Mouse (Mus musculus) C2C12 (cell line): ENCODE results near the gene Fbrs. TPM values are rescaled to one million over a fixed set of nuclear protein-coding genes. Genes with fewer than 3 reads are reported as not detected.

Source experiments
- H3K27me3 ChIP-seq: one replicate; pipeline ENCODE4 v1.6.1; 2011; ENCODE audit not compliant: control insufficient read depth, insufficient read depth, insufficient read length
- H3K36me3 ChIP-seq: one replicate; pipeline ENCODE4 v1.6.1; 2011; ENCODE audit not compliant: control insufficient read depth, insufficient read depth
- H3K4me3 ChIP-seq: one replicate; pipeline ENCODE4 v1.5.1; 2011; ENCODE audit warnings: mild to moderate bottlenecking, control low read depth; ENCODE audit not compliant: poor library complexity, insufficient read depth, severe bottlenecking
- H3K79me2 ChIP-seq: one replicate; pipeline ENCODE4 v1.6.1; 2011; ENCODE audit not compliant: control insufficient read depth, insufficient read depth
- H3K79me3 ChIP-seq: one replicate; pipeline ENCODE4 v1.6.1; 2011; ENCODE audit warnings: low read depth, control low read depth
- H3ac ChIP-seq: one replicate; pipeline ENCODE3; 2011; ENCODE audit warnings: low read depth; ENCODE audit not compliant: control insufficient read depth, insufficient read length
- CEBPB ChIP-seq: IDR thresholded peaks from one replicate; pipeline ENCODE4 v1.6.1; 2011; ENCODE audit warnings: low read depth, mild to moderate bottlenecking, control low read depth, moderate library complexity
- CTCF ChIP-seq: IDR thresholded peaks from one replicate; pipeline ENCODE4 v1.5.1; 2011; ENCODE audit not compliant: control insufficient read depth, insufficient read depth, insufficient read length
- FOSL1 ChIP-seq: IDR thresholded peaks from one replicate; pipeline ENCODE4 v1.8.0; 2011; ENCODE audit warnings: mild to moderate bottlenecking, low read length; ENCODE audit not compliant: poor library complexity, insufficient read depth, severe bottlenecking
- MAX ChIP-seq: IDR thresholded peaks from one replicate; pipeline ENCODE4 v1.6.1; 2011; ENCODE audit warnings: mild to moderate bottlenecking, control low read depth
- MYOD1 ChIP-seq: IDR thresholded peaks from one replicate; pipeline ENCODE4 v1.6.1; 2011; ENCODE audit warnings: low read depth; ENCODE audit not compliant: control insufficient read depth, insufficient read length
- MYOG ChIP-seq: IDR thresholded peaks from one replicate; pipeline ENCODE4 v1.6.1; 2011; ENCODE audit not compliant: control insufficient read depth, insufficient read length; ENCODE audit errors: extremely low read depth
- USF1 ChIP-seq: IDR thresholded peaks from one replicate; pipeline ENCODE4 v1.6.1; 2011; ENCODE audit warnings: low read depth, mild to moderate bottlenecking, control low read depth, moderate library complexity
- long read RNA-seq, 2 experiments: library from polyadenylated mRNA; unstranded; transcript quantifications; one replicate each; pipeline ENCODE4 v2.0.0; 2019 to 2020
- polyA plus RNA-seq: library from polyadenylated mRNA; unstranded; fragments of >200 nt; fragmentation: generic; extraction: Trizol; gene quantifications from one replicate; pipeline ENCODE4 v1.2.1, GENCODE M21; 2012; ENCODE audit warnings: missing spikeins

The Fbrs gene
- 20.9 TPM for polyA plus RNA-seq
- long read RNA-seq, experiment 1, partial matches to known transcripts = 1 of 2 reads
- long read RNA-seq, experiment 1, other reads (novel, unspliced or antisense) = 1 of 2 reads
- long read RNA-seq, experiment 2, partial matches to known transcripts = 1 of 1 reads
- long read RNA-seq, experiment 2, other reads (novel, unspliced or antisense) = 0 of 1 reads

DNA sequence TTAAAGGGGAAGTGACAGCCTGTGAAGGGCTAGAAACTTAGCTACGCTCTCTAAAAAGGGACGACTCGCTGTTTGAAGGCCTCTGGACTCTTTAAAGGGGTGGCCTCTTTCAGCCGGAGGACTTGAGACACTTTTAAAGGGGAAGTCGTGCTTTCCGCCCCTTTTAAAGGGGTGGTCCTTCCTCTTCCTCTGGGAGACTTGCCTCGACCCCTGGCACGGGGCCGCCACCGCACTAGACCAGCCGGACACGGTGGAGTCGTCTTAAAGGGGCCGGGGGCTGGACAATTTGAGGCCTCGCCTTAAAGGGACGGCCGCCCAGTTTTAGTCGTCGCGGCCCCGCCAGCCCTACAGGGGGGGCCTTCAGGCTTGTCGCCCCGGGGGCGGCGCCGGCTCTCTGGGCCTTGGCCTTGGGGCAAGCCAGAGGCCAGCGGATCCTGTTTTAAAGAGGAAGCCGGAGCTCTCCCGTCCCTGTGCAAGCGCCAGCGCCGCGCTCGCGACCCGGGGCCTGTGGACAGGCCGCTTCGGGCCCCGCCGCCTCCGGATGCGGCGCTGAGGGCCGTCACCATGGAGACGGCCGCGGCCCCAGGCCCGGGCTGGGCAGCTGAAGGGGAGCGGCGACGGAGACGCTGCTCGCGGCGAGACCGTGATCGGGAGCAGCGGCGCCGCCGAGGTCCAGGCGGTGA lies at the start of gene Fbrs:
Fbrs (plus strand) TSS at position 565 of the 683 bp plus-strand sequence.
- peaks cover 32% of the 10 kb centered on the region for H3K79me3 ChIP-seq
- H3K4me3 ChIP-seq = peak within 1 kb of the TSS; percentile 66
- H3K79me2 ChIP-seq = peaks cover 54% of the 10 kb centered on the region
- H3ac ChIP-seq = peak within 1 kb of the TSS; percentile 66
- no peaks in the 10 kb centered on the region for H3K27me3 ChIP-seq
- peaks cover 59% of the 10 kb centered on the region for H3K36me3 ChIP-seq
- TF ChIP-seq MYOD1 (no peak), CEBPB (no peak)

DNA sequence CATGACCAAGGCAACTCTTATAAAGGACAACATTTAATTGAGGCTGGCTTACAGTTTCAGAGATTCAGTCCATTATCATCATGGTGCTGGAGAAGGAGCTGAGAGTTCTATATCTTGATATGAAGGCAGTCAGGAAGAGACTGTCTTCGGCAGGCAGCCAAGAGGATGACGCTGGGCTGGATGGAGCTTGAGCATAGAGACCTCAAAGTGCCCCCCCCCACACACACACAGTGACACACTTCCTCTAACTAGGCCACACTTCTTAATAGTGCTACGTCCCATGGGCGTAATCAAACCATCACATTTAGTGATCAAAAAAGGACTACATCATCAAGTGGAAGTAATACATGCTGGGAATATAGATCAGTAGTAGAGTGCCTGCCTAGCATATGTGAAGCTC lies 43.8 kb upstream of the Fbrs start:
- Histone ChIP-seq H3K27me3 (no peaks in the 10 kb centered on the region), H3K79me2 (no peaks in the 10 kb centered on the region), H3ac (no peak overlapping the region), H3K36me3 (no peaks in the 10 kb centered on the region), H3K79me3 (no peaks in the 10 kb centered on the region), H3K4me3 (no peak overlapping the region)
- TF ChIP-seq CEBPB (no peak), MYOD1 (no peak), CTCF (no peak), MYOG (no peak), FOSL1 (no peak), USF1 (no peak)

DNA sequence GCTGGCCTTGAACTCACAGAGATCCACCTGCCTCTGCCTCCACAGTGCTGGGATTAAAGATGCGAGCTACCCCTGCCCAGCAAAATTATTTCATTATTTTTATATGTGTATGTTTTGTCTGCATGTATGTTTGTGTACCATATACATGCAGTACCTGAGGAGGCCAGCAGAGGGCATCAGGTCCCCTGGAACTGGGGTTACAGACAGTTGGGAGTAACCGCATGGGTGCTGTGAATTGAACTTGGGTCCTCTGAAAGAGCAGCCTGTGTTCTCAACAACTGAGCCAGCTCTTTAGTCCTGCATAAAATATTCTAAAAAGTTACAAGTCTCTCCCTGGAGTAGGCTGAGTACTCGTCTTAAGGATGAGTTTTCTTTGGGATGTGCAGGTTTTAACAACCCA lies 41.3 kb upstream of the Fbrs start:
- TF ChIP-seq MYOG = no peak

DNA sequence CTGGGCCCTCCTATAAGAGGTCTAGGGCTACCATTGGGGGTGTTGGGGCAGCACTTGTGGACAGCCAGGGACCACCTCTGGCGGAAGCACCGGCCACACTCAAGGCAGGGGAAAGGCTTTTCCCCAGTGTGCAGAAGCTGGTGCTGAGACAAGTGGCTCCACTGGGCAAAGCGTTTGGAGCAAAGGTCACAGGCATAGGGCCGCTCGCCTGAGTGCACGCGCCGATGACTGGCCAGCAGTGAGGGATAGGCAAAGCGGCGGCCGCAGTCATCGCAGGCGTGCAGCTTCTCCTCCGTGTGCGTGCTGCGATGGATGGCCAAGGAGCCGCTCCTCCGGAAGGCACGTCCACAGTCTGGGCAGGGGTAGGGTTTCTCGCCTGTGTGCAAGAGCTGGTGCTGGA lies 35.0 kb upstream of the Fbrs start:
- peaks cover 13% of the 10 kb centered on the region for H3K36me3 ChIP-seq
- H3ac ChIP-seq = no peak overlapping the region
- TF ChIP-seq CEBPB = no peak
- H3K27me3 ChIP-seq = no peaks in the 10 kb centered on the region
- H3K79me2 ChIP-seq = peaks cover 17% of the 10 kb centered on the region
- H3K4me3 ChIP-seq = no peak overlapping the region
- H3K79me3 ChIP-seq = peaks cover 4% of the 10 kb centered on the region

More for the DNA sequence above, 41.3 kb upstream of the Fbrs start:
- Histone ChIP-seq H3K4me3 (no peak overlapping the region), H3K36me3 (no peaks in the 10 kb centered on the region), H3K27me3 (no peaks in the 10 kb centered on the region), H3K79me2 (no peaks in the 10 kb centered on the region), H3K79me3 (no peaks in the 10 kb centered on the region), H3ac (no peak overlapping the region)

DNA sequence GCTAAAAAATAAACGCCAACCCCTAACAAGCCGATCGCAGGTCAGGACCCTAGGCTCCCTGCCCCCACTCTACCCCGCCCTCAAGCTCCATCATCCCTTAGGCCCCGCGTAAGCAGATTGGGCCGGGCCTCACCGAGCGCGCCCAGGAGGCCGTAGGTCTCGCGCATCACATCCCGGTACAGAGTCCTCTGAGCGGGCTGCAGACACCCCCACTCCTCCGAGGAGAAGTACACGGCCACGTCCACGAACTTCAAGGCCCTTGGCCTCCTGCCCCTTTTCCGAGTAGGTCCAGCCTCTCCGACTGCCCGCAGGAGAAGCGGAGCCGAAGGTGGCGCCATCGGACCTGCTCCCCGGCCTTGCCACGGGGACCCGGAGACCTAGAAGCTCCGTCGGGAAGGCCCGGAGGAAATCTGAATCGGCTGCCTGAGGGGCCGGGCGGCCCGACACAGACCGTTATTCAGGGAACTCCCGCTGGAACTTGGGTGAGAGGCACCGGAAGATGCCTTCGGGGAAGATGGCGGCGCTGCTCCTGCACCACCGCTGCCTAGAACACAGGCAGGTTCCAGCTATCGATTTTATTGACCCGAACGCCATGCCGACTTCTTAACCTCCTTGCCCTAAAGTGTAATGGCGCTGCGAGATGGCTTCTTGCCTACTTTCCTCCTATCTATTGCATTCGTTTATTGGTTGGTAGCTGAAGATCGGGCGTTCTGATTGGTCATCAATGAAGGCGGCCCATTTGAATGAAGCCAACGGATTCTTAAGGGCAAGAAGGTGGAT lies 30.3 kb upstream of the Fbrs start, which contains the start of gene Zfp689:
Zfp689 (minus strand) TSS at position 638 of the 780 bp plus-strand sequence.
- Histone ChIP-seq H3K36me3 (peaks cover 43% of the 10 kb centered on the region), H3K79me3 (peaks cover 49% of the 10 kb centered on the region), H3ac (peak within 1 kb of the TSS; percentile 84), H3K79me2 (peaks cover 63% of the 10 kb centered on the region), H3K4me3 (peak within 1 kb of the TSS; percentile 89), H3K27me3 (no peaks in the 10 kb centered on the region)
- TF ChIP-seq MYOG (no peak), USF1 (no peak), CEBPB (no peak), MAX (no peak), CTCF (no peak), MYOD1 (no peak), FOSL1 (no peak)

DNA sequence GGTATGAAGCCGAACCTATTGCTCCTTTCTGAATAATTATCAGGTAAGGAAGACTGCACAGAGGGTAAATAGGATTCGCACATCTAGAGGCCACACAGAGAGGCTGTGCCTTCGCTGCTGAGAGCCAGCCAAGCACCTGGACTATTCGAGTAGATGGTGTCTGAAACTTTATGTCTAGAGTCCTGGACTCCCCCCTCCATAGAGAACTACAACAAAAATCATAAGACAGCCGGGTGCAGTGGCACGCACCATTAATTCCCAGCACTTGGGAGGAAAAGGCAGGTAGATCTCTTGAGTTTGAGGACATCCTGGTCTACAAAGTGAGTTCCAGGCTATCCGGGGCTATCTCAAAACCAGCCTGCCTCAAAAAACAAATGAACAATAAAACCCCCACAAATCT lies 29.0 kb upstream of the Fbrs start:
- Histone ChIP-seq H3K4me3 (peak overlapping the region; percentile 89), H3K36me3 (peaks cover 36% of the 10 kb centered on the region), H3K79me2 (peaks cover 75% of the 10 kb centered on the region), H3K79me3 (peaks cover 54% of the 10 kb centered on the region), H3K27me3 (no peaks in the 10 kb centered on the region), H3ac (no peak overlapping the region)
- TF ChIP-seq CEBPB (no peak), MAX (no peak), USF1 (no peak), CTCF (no peak), MYOD1 (no peak), FOSL1 (no peak), MYOG (no peak)
